Mouse (Mus musculus): ENCODE measurements at regions not wholly inside any gene's neighbourhood (a gene's known extent, or its start where the extent isn't known, plus 50 kb on each side); places are given as distances from the start of the nearest gene placed in this dataset.

- TF ChIP-seq CTCF (IDR thresholded peaks at IDR 0.05; ENCODE audit: extremely low read depth, insufficient read length, insufficient replicate concordance, low read depth, low read length) (no peak), POLR2A (IDR thresholded peaks at IDR 0.05; ENCODE audit: low read depth, low read length) (no peak)
Measured at GRCm38 (mm10) chr3:136611682-136612081, 58.2 kb upstream of the Ppp3ca start.
